Mouse (Mus musculus): Measurements from ENCODE around the gene Gm21748. TPM values are rescaled to one million over a fixed set of nuclear protein-coding genes. Genes with fewer than 3 reads are reported as not detected.
"Not testable (repeated sequence)": the region's sequence is repeated elsewhere in the genome, so short reads cannot be mapped to it uniquely, and the experiment has no call there.

Gene Gm21748
- not detected in 2 replicates for polyA plus RNA-seq (2015; fragmentation: Nextera tagmentation; extraction: Ambion mirVana)

- no CpG with 5 or more reads among the region's 8 CpGs for WGBS
- not testable (repeated sequence) for ATAC-seq (replicated peaks; ENCODE audit: extremely low read depth, insufficient read depth, low FRiP score); H3K27ac ChIP-seq (ENCODE audit: low read length); H3K4me3 ChIP-seq (ENCODE audit: low read length); H3K36me3 ChIP-seq (ENCODE audit: control insufficient read depth, insufficient read depth); H3K27me3 ChIP-seq (ENCODE audit: control insufficient read depth, insufficient read depth, low read length); H3K4me1 ChIP-seq (ENCODE audit: control insufficient read depth, insufficient read depth, low read length); H3K9me3 ChIP-seq (replicated peaks; ENCODE audit: control insufficient read depth, low read length); H3K9ac ChIP-seq (ENCODE audit: low read length); H3K4me2 ChIP-seq (ENCODE audit: low read depth, low read length)
Observed at GRCm38 (mm10) chrY:90839077-90839476, at the start of gene Gm21748. Gene Gm21748 (minus strand): TSS chrY:90839177.

Other genes with a start within 250 kb of the Gm21748 start
- gene Gm21860, start 84.4 kb downstream of the Gm21748 start, polyA plus RNA-seq (2015; fragmentation: Nextera tagmentation; extraction: Ambion mirVana) = not detected in 2 replicates
- not detected in 2 replicates for gene Gm47283, start 54.4 kb downstream of the Gm21748 start, polyA plus RNA-seq (2015; fragmentation: Nextera tagmentation; extraction: Ambion mirVana)